Mouse (Mus musculus) cortical plate, adult 2 months (tissue): ENCODE measurements around the gene Exosc3.
A peak's percentile ranks its signal among the peaks of the same experiment; 100 is the strongest.

Source experiments
- CTCF ChIP-seq: fragments of 200-500 bp; IDR thresholded peaks from 2 replicates; pipeline ENCODE4 v1.5.1; 2011; ENCODE audit warnings: mild to moderate bottlenecking, control low read depth, low read length; ENCODE audit not compliant: insufficient read depth; ENCODE audit errors: extremely low read depth
- POLR2A ChIP-seq: fragments of 200-500 bp; IDR thresholded peaks from 2 replicates; pipeline ENCODE4 v1.6.1; 2011; ENCODE audit warnings: mild to moderate bottlenecking, low read length, control low read depth; ENCODE audit not compliant: insufficient read depth; ENCODE audit errors: extremely low read depth

DNA sequence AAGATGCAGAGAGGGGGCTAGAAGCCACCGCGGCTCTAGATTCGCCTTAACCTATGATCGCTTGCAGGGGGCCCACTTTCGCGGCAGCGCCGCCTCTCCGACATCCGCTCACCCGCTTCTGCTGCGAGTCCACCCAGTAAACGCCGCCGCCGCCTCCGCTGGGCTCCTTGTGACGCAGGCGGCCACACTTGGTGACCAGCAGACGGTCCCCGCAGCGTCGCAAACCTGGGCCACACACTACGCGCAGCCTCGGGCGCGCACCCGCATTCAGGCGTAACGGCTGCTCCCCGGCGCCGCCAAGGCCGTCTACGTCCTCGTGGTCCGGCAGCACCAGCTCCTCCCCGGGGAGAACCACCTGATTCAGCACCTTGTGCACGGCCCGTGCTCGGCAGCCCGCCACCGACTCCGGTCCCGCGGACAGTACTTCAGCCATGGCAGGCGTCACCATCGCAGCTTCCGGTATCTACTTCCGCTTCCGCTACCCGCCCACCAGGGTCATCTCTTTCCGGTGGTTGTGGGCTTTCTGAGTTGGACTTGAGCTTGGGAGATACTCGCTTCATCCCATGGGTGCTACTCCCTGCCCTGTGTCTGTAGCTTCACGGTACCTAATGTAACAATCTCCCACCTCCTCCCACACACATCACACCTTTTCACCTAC, 22.2 kb downstream of the Exosc3 start:
- TF ChIP-seq CTCF (no peak), POLR2A (peak; percentile 58)
